Mouse (Mus musculus): ENCODE data around the gene Adk. TPM values are rescaled to one million over a fixed set of nuclear protein-coding genes. Genes with fewer than 3 reads are reported as not detected.

Gene Adk
- total RNA-seq (2012; rRNA removed) (59.0 and 84.9 TPM in 2 replicates), total RNA-seq (2014; rRNA removed) (123 and 129 TPM in 2 replicates), polyA plus RNA-seq (2012; ENCODE audit: insufficient read length, low read depth) (47.9 and 58.8 TPM in 2 replicates)

- dilution Hi-C loops (cut with MboI; ENCODE audit: extremely low pct_ligation_motif_present, extremely low pct_unique_long_range_greater_than_20kb, low sequenced_read_pairs), result no loop called here
- Histone ChIP-seq H3K27ac (ENCODE audit: insufficient read depth, low read depth) (peak within 1 kb of the TSS; percentile 76), H3K79me2 (replicated peaks; ENCODE audit: control insufficient read depth, extremely low read depth, insufficient read depth, poor library complexity, severe bottlenecking) (peaks cover 21% of the 10 kb centered on the region), H3K9me3 (replicated peaks; ENCODE audit: low read length) (no peaks in the 10 kb centered on the region), H3K4me3 (replicated peaks in 1 of 3; ENCODE audit: low read depth in 2 of 3, low read length in 2 of 3, poor library complexity in 1 of 3) (peak within 1 kb of the TSS; percentile 91 to 99 (median 96)), H3K4me2 (ENCODE audit: insufficient read depth, low read depth, poor library complexity, severe bottlenecking) (peak within 1 kb of the TSS; percentile 98), H3K27me3 (replicated peaks) (no peaks in the 10 kb centered on the region), H3K36me3 (replicated peaks in 1 of 2; ENCODE audit: control insufficient read depth in 1 of 2, insufficient read depth in 1 of 2, low read length in 1 of 2) (peaks cover 0 to 18% of the 10 kb centered on the region in 2 experiments), H3K4me1 (ENCODE audit: control insufficient read depth in 1 of 2, insufficient read depth in 2 of 2) (peaks cover 0 to 37% of the 10 kb centered on the region in 2 experiments; a peak in 2 of 4 replicates), H3K9ac (ENCODE audit: insufficient read depth, low read depth) (peak within 1 kb of the TSS; percentile 75)
- peak; percentile 93 for DNase-seq (ENCODE audit: extremely low read depth)
- TF ChIP-seq HCFC1 (IDR thresholded peaks at IDR 0.05; ENCODE audit: low read depth, low read length) (peak; percentile 79), CHD1 (IDR thresholded peaks at IDR 0.05; ENCODE audit: low read depth, low read length) (no peak), PAX5 (IDR thresholded peaks at IDR 0.05; ENCODE audit: low read length) (no peak), ZMIZ1 (IDR thresholded peaks at IDR 0.05; ENCODE audit: low read depth, low read length) (peak; percentile 53; the same call in 1 of the 2 replicates), IRF4 (IDR thresholded peaks at IDR 0.05; ENCODE audit: low read depth, low read length) (0 out of 2 replicates have a peak, but pooled peaks have one; percentile 2), ELF1 (IDR thresholded peaks at IDR 0.05; ENCODE audit: low read depth, low read length) (peak; percentile 37; the same call in 1 of the 2 replicates), JUN (IDR thresholded peaks at IDR 0.05; ENCODE audit: insufficient read depth, low read depth, low read length) (no peak), POLR2AphosphoS2 (IDR thresholded peaks at IDR 0.05; ENCODE audit: low read depth, low read length) (peak; percentile 58; the same call in 1 of the 2 replicates), CHD2 (IDR thresholded peaks at IDR 0.05; ENCODE audit: low read length) (no peak), NELFE (IDR thresholded peaks at IDR 0.05; ENCODE audit: low read depth, low read length) (no peak; the same call in none of the 2 replicates), ZC3H11A (IDR thresholded peaks at IDR 0.05; ENCODE audit: low read depth, low read length) (no peak), TBP (conservative IDR thresholded peaks at IDR 0.05; ENCODE audit: low read depth, low read length) (peak; percentile 41; the same call in 1 of the 2 replicates), MAX (IDR thresholded peaks at IDR 0.05; ENCODE audit: low read length) (peak; percentile 99), E2F4 (IDR thresholded peaks at IDR 0.05; ENCODE audit: insufficient replicate concordance, low read depth, low read length) (no peak), RAD21 (IDR thresholded peaks at IDR 0.05; ENCODE audit: low read depth, low read length) (no peak), TCF12 (IDR thresholded peaks at IDR 0.05; ENCODE audit: low read depth, low read length) (peak; percentile 55; the same call in 1 of the 2 replicates), POLR2A (IDR thresholded peaks at IDR 0.05; ENCODE audit: low read depth, low read length) (peak; percentile 66), ETS1 (conservative IDR thresholded peaks at IDR 0.05; ENCODE audit: low read depth, low read length) (no peak)
- in situ Hi-C loops (cut with MboI; ENCODE audit: low pct_ligation_motif_present, low pct_unique_long_range_greater_than_20kb, low sequenced_read_pairs), result no loop called here
Observed at GRCm38 (mm10) chr14:21052112-21052780, at the start of gene Adk, which contains the start of gene Ap3m1. Gene Adk, plus strand, starts transcription at chr14:21052574. Gene Ap3m1, minus strand, starts transcription at chr14:21052508.

GRCm38 (mm10) chr14:21013800-21014334, 38.5 kb upstream of the Adk start:
- no peaks in the 10 kb centered on the region for H3K79me2 ChIP-seq (replicated peaks; ENCODE audit: control insufficient read depth, extremely low read depth, insufficient read depth, poor library complexity, severe bottlenecking)
- peak; percentile 62 for DNase-seq (ENCODE audit: extremely low read depth)
- no peaks in the 10 kb centered on the region for H3K9me3 ChIP-seq (replicated peaks; ENCODE audit: low read length)
- TF ChIP-seq ZNF384 (IDR thresholded peaks at IDR 0.05; ENCODE audit: low read depth, low read length) (peak; percentile 76), RCOR1 (conservative IDR thresholded peaks at IDR 0.05; ENCODE audit: low read depth, low read length) (0 out of 2 replicates have a peak, but pooled peaks have one; percentile 36), NRF1 (IDR thresholded peaks at IDR 0.05; ENCODE audit: low read depth, low read length) (no peak), MAFK (IDR thresholded peaks at IDR 0.05; ENCODE audit: insufficient replicate concordance, low read length) (no peak), ZMIZ1 (IDR thresholded peaks at IDR 0.05; ENCODE audit: low read depth, low read length) (no peak), RAD21 (IDR thresholded peaks at IDR 0.05; ENCODE audit: low read depth, low read length) (no peak), JUND (conservative IDR thresholded peaks at IDR 0.05; ENCODE audit: low read depth, low read length) (peak; percentile 94), EP300 (IDR thresholded peaks at IDR 0.05; ENCODE audit: low read length) (peak; percentile 87), UBTF (IDR thresholded peaks at IDR 0.05; ENCODE audit: low read depth, low read length) (no peak), IRF4 (IDR thresholded peaks at IDR 0.05; ENCODE audit: low read depth, low read length) (peak; percentile 77), JUN (IDR thresholded peaks at IDR 0.05; ENCODE audit: insufficient read depth, low read depth, low read length) (peak; percentile 66; the same call in 1 of the 2 replicates), POLR2A (IDR thresholded peaks at IDR 0.05; ENCODE audit: low read depth, low read length) (no peak), USF1 (IDR thresholded peaks at IDR 0.05; ENCODE audit: low read depth, low read length) (no peak), BHLHE40 (IDR thresholded peaks at IDR 0.05; ENCODE audit: low read depth, low read length) (peak; percentile 43)
- dilution Hi-C loops (cut with MboI; ENCODE audit: extremely low pct_ligation_motif_present, extremely low pct_unique_long_range_greater_than_20kb, low sequenced_read_pairs), result no loop called here
- no peak overlapping the region for H3K27ac ChIP-seq (ENCODE audit: insufficient read depth, low read depth)
- no peak overlapping the region for H3K4me2 ChIP-seq (ENCODE audit: insufficient read depth, low read depth, poor library complexity, severe bottlenecking)
- H3K27me3 ChIP-seq (replicated peaks), result no peaks in the 10 kb centered on the region
- peaks cover 0 to 2% of the 10 kb centered on the region in 2 experiments for H3K36me3 ChIP-seq (replicated peaks in 1 of 2; ENCODE audit: control insufficient read depth in 1 of 2, insufficient read depth in 1 of 2, low read length in 1 of 2)
- no peak overlapping the region for H3K4me3 ChIP-seq (replicated peaks in 1 of 3; ENCODE audit: low read depth in 2 of 3, low read length in 2 of 3, poor library complexity in 1 of 3)
- peaks cover 0 to 9% of the 10 kb centered on the region in 2 experiments; a peak in 2 of 4 replicates for H3K4me1 ChIP-seq (ENCODE audit: control insufficient read depth in 1 of 2, insufficient read depth in 2 of 2)
- in situ Hi-C loops (cut with MboI; ENCODE audit: low pct_ligation_motif_present, low pct_unique_long_range_greater_than_20kb, low sequenced_read_pairs), result loop anchor here (25.0 kb wide), 1 partner anchor 227 kb away; the partner anchor contains the start of gene Camk2g
- H3K9ac ChIP-seq (ENCODE audit: insufficient read depth, low read depth), result no peak overlapping the region

Measured in CH12.LX (cell line).